Mouse (Mus musculus): ENCODE results near the gene Gemin4. TPM values are rescaled to one million over a fixed set of nuclear protein-coding genes. Genes with fewer than 3 reads are reported as not detected.

The Gemin4 gene
- polyA plus RNA-seq, 1 experiment from 2014 or later = 36.7 TPM

DNA sequence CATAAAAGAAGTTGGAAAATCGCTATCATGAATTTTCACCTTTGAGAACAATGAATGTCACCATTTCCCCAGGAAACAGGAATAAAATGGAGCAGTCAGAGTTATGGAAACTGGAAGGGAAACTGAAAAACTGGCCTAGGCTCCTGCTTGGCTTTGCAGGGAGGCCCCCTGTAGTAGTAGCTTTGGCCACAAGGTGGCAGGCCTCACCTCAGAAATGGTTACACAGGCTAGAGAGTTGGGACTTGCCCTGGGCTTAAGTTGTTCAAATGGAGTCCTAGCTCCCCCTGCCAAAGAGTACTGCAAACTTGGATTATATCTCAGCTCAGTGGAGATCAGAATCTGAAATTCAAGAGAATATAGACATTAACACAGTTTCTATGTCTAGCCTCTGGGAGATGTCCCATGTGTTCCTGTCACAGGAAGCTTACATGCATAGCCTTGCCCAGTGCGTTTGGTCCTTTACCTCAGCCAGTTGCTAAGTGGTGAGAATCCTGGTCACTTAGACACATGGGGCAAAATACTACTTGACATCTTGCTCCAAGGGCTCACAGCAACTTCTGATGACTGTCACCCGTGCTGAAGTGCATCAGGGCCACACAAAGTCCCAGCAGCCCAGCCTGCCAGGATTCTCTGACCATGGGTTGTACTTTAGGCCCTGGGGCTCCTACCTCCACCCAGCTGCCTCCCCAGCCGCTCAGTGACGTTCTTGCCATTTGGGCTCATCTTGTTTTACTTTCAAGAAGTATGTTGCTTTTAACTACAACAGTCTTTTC is 35.9 kb upstream of the Gemin4 start:
- peaks cover 14% of the 10 kb centered on the region; the same call in 1 of the 2 replicates for H3K4me1 ChIP-seq (ENCODE audit: insufficient read depth, low read length)
- no peaks in the 10 kb centered on the region for H3K27me3 ChIP-seq (ENCODE audit: insufficient read depth, low read length)
- H3K27ac ChIP-seq (ENCODE audit: low read length) = 0 out of 2 replicates have a peak overlapping the region, but pooled peaks have one; percentile 27
- no peak overlapping the region for H3K4me2 ChIP-seq (replicated peaks; ENCODE audit: low read depth, low read length)
- no peak overlapping the region for H3K4me3 ChIP-seq (ENCODE audit: low read length)
- H3K36me3 ChIP-seq (ENCODE audit: insufficient read depth, low read length) = peaks cover 33% of the 10 kb centered on the region
- H3K9me3 ChIP-seq (ENCODE audit: low read length) = no peaks in the 10 kb centered on the region
- peak; percentile 79 for ATAC-seq (ENCODE audit: low FRiP score, low TSS enrichment)
- no peak overlapping the region for H3K9ac ChIP-seq (replicated peaks; ENCODE audit: low read length)
- 52% methylated on average over 5 of the region's 5 CpGs for WGBS

DNA sequence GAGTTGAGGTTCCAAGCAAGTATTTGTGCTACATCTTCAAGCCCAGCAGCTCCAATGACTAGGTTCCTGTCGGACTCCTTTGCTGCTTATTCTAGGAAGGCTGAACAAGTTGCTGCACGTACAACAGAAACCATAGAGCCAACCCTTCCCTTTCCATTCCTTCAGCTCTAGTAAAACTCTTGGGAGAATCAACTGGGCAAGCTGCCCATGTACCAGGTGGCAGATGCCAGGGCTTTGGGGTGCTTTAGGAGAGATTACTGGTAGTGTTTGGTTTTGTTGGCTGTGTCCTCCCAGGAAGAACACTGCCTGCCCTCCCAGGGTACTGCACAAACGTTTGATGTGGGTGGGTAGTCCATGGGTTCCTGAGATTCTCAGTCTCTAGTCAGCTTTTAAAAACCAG is 34.6 kb upstream of the Gemin4 start:
- Histone ChIP-seq H3K27ac (ENCODE audit: low read length) (no peak overlapping the region), H3K4me2 (replicated peaks; ENCODE audit: low read depth, low read length) (no peak overlapping the region), H3K4me3 (ENCODE audit: low read length) (no peak overlapping the region), H3K36me3 (ENCODE audit: insufficient read depth, low read length) (peaks cover 32% of the 10 kb centered on the region), H3K4me1 (ENCODE audit: insufficient read depth, low read length) (peaks cover 14% of the 10 kb centered on the region; the same call in 1 of the 2 replicates), H3K9me3 (ENCODE audit: low read length) (no peaks in the 10 kb centered on the region), H3K27me3 (ENCODE audit: insufficient read depth, low read length) (no peaks in the 10 kb centered on the region), H3K9ac (replicated peaks; ENCODE audit: low read length) (no peak overlapping the region)
- ATAC-seq (ENCODE audit: low FRiP score, low TSS enrichment) = no peak
- 62% methylated on average over 3 of the region's 3 CpGs for WGBS

DNA sequence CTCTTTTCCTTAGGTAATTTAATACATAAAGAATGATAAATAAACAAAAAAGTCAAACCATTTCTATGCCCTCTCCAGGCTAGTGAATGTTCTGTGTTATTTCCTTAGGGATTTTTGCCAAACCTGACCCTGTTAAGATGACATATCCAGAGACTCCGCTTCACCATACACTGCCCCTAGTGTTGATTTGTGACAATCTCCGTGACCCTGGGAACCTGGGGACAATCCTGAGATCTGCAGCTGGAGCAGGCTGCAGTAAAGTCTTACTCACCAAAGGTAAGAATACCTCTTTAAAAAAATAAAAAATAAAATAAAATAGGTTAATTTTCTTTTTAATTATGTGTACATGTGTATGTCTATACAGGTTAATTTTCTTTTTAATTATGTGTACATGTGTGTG is 29.8 kb upstream of the Gemin4 start:
- no peak overlapping the region for H3K9ac ChIP-seq (replicated peaks; ENCODE audit: low read length)
- H3K27me3 ChIP-seq (ENCODE audit: insufficient read depth, low read length) = no peaks in the 10 kb centered on the region
- H3K4me3 ChIP-seq (ENCODE audit: low read length) = no peak overlapping the region
- H3K36me3 ChIP-seq (ENCODE audit: insufficient read depth, low read length) = peaks cover 36% of the 10 kb centered on the region
- ATAC-seq (ENCODE audit: low FRiP score, low TSS enrichment) = no peak
- H3K4me2 ChIP-seq (replicated peaks; ENCODE audit: low read depth, low read length) = no peak overlapping the region
- whole genome bisulfite sequencing = 45% methylated on average over 2 of the region's 2 CpGs
- H3K27ac ChIP-seq (ENCODE audit: low read length) = no peak overlapping the region
- no peaks in the 10 kb centered on the region for H3K9me3 ChIP-seq (ENCODE audit: low read length)
- H3K4me1 ChIP-seq (ENCODE audit: insufficient read depth, low read length) = peaks cover 18% of the 10 kb centered on the region

DNA sequence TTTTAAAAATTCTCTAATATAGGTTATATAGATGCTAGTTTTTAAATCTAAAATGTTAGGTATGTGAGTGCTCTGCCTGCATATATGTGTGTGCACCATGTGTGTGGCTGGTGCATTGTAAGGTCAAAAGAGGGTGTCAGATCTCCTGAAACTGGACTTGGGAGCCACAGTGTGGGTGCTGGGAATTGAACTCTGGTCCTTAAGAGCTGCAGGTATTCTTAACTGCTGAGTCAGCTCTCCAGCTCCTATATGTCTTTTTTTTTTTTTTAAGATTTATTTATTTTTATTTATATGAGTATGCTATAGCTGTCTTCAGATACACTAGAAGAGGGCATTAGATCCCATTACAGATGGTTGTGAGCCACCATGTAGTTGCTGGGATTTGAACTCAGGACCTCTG is 29.0 kb upstream of the Gemin4 start:
- no peak overlapping the region for H3K4me2 ChIP-seq (replicated peaks; ENCODE audit: low read depth, low read length)
- peaks cover 18% of the 10 kb centered on the region for H3K4me1 ChIP-seq (ENCODE audit: insufficient read depth, low read length)
- no peak overlapping the region for H3K4me3 ChIP-seq (ENCODE audit: low read length)
- H3K9ac ChIP-seq (replicated peaks; ENCODE audit: low read length) = no peak overlapping the region
- no peaks in the 10 kb centered on the region for H3K9me3 ChIP-seq (ENCODE audit: low read length)
- H3K36me3 ChIP-seq (ENCODE audit: insufficient read depth, low read length) = peaks cover 35% of the 10 kb centered on the region
- no peak overlapping the region for H3K27ac ChIP-seq (ENCODE audit: low read length)
- ATAC-seq (ENCODE audit: low FRiP score, low TSS enrichment) = no peak
- no peaks in the 10 kb centered on the region for H3K27me3 ChIP-seq (ENCODE audit: insufficient read depth, low read length)

DNA sequence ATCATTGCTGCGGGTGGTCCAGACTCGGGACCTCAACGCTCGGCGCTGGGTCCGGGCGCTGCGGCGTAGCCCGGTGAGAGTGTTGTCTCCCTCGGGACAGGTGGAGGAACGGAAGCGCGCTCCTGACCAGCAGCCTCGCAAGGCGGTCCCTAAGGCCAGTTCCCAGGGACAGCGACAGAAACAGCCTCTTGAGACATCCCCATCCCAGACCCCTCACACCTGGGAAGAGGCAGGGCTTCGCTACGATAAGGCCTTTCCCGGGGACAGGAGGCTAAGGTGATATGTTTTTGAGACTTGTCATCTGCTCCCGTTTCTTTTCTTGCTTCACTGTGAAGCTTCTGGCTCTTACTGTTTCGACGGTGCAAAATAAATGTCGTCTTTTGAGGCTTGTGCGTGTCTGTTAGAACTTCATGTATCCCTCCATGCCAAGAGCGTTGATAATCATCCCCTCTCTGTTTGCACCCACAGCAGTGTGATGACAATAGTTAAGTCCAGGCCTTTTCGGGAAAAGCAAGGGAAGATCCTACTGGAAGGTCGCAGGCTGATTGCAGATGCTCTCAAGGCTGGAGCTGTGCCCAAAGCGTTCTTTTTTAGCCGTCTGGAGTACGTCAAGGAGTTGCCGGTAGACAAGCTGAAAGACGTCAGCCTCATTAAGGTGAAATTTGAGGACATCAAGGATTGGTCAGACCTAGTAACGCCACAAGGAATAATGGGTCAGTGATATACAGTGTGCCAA is 26.5 kb upstream of the Gemin4 start:
- H3K27ac ChIP-seq (ENCODE audit: low read length) = no peak overlapping the region
- ATAC-seq (ENCODE audit: low FRiP score, low TSS enrichment) = peak; percentile 65
- 1% methylated on average over 34 of the region's 34 CpGs for WGBS

DNA sequence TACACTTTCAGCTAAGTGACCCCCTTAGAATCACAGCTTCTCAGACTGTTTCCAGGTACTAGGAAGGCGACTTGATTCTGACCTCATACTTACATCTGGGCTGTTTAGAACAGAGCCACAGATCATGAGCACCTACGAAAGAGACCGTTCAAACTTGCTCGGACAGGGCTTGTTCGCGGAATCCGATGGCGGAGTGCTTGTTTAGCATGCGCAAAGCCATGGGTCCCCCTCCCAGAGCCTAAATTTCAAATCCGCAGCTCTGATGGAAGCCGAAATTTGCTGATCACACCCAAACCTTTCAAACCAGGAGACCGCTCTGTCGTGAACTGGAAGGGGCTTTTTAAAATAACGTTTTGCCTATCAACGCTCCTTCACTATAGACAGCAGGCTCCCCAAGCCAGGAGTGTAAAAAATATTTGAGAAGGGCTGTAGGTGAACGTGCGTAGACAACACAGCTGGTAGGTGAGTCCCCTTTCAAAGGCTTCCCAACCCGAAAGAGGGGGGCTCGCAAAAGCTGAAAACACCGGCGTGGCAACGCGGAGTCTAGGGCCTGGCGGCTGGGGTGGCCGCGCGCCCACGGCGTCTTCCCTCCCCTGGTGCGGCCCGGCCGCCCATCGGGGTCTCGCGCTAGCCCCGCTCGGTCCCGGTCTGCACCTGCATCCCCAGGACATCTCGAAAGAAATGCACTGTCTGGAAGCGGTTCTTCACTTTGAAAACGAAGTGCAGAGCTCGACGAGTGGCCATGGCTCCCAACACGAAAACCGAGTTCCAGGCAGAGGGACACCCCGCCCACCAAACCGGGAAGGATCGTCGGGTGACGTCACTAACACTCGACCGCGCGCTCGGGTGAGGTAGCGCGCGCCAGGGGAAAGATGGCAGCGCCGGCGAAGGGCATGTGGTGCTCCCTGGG is 25.7 kb upstream of the Gemin4 start, which contains the start of the genes Mrm3 and Glod4:
Gene Mrm3 (plus strand): TSS at position 815 of the 910 bp plus-strand sequence.
Gene Glod4 (minus strand): TSS at position 825 of the 910 bp plus-strand sequence.
- H3K27me3 ChIP-seq (ENCODE audit: insufficient read depth, low read length) = no peaks in the 10 kb centered on the region
- ATAC-seq (ENCODE audit: low FRiP score, low TSS enrichment) = peak; percentile 88
- no peaks in the 10 kb centered on the region for H3K9me3 ChIP-seq (ENCODE audit: low read length)
- H3K4me3 ChIP-seq (ENCODE audit: low read length) = peak within 1 kb of the TSS; percentile 73
- H3K27ac ChIP-seq (ENCODE audit: low read length) = peak within 1 kb of the TSS; percentile 35; the same call in 1 of the 2 replicates
- WGBS = under 1% methylated on average over 61 of the region's 61 CpGs
- H3K36me3 ChIP-seq (ENCODE audit: insufficient read depth, low read length) = peaks cover 15% of the 10 kb centered on the region; the same call in 1 of the 2 replicates
- peaks cover 18% of the 10 kb centered on the region for H3K4me1 ChIP-seq (ENCODE audit: insufficient read depth, low read length)
- peak within 1 kb of the TSS; percentile 77 for H3K4me2 ChIP-seq (replicated peaks; ENCODE audit: low read depth, low read length)
- peak within 1 kb of the TSS; percentile 82 for H3K9ac ChIP-seq (replicated peaks; ENCODE audit: low read length)

More for the DNA sequence above, 26.5 kb upstream of the Gemin4 start:
- Histone ChIP-seq H3K27me3 (ENCODE audit: insufficient read depth, low read length) (no peaks in the 10 kb centered on the region), H3K36me3 (ENCODE audit: insufficient read depth, low read length) (peaks cover 19% of the 10 kb centered on the region; the same call in 1 of the 2 replicates), H3K4me3 (ENCODE audit: low read length) (peak overlapping the region; percentile 73), H3K9me3 (ENCODE audit: low read length) (no peaks in the 10 kb centered on the region), H3K4me2 (replicated peaks; ENCODE audit: low read depth, low read length) (peak overlapping the region; percentile 77), H3K4me1 (ENCODE audit: insufficient read depth, low read length) (peaks cover 18% of the 10 kb centered on the region), H3K9ac (replicated peaks; ENCODE audit: low read length) (peak overlapping the region; percentile 82)

DNA sequence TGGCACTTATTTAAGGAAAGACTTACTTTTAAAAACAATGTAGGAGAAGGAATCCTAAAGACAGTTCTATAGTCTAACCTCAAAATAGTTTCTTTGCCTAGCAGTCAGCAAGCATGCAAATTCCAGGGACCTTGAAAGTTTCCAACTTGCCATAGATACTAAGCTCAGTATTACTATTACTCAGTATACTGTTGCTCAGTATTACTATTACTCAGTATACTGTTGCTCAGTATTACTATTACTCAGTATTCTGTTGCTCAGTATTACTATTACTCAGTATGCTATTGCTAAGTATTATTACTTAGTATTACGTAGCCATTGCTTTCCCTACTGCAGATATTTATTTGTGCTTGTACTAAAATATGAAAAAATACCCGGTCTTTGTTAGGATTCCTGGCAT is 22.3 kb upstream of the Gemin4 start:
- 95% methylated on average over 2 of the region's 2 CpGs for WGBS
- Histone ChIP-seq H3K9me3 (ENCODE audit: low read length) (no peaks in the 10 kb centered on the region), H3K9ac (replicated peaks; ENCODE audit: low read length) (no peak overlapping the region), H3K27ac (ENCODE audit: low read length) (no peak overlapping the region), H3K4me3 (ENCODE audit: low read length) (no peak overlapping the region), H3K36me3 (ENCODE audit: insufficient read depth, low read length) (peaks cover 20% of the 10 kb centered on the region), H3K4me1 (ENCODE audit: insufficient read depth, low read length) (peaks cover 13% of the 10 kb centered on the region), H3K27me3 (ENCODE audit: insufficient read depth, low read length) (no peaks in the 10 kb centered on the region), H3K4me2 (replicated peaks; ENCODE audit: low read depth, low read length) (no peak overlapping the region)
- no peak for ATAC-seq (ENCODE audit: low FRiP score, low TSS enrichment)

DNA sequence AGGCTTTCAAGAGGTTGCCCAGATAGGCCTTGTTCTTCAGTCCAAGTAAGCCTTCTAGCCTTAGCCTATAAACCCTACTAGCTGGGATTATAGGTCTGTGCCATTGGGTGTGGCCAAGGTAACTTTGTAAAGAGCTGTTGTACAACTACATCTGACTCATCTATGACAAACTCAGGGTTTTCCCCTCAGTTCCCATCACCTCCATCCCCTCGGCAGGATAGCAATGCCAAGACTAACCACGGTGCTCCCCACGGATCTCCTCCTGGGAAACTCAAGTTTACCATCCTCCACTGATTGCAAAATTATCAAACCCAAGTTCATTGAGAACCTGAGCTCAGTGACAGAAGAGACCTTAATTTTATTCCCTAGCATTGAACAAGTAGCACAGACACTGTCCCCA is 18.7 kb upstream of the Gemin4 start:
- WGBS = 83% methylated on average over 3 of the region's 3 CpGs
- Histone ChIP-seq H3K27ac (ENCODE audit: low read length) (no peak overlapping the region), H3K36me3 (ENCODE audit: insufficient read depth, low read length) (peaks cover 49% of the 10 kb centered on the region), H3K4me1 (ENCODE audit: insufficient read depth, low read length) (no peaks in the 10 kb centered on the region), H3K9ac (replicated peaks; ENCODE audit: low read length) (no peak overlapping the region), H3K9me3 (ENCODE audit: low read length) (no peaks in the 10 kb centered on the region), H3K4me2 (replicated peaks; ENCODE audit: low read depth, low read length) (no peak overlapping the region), H3K4me3 (ENCODE audit: low read length) (no peak overlapping the region), H3K27me3 (ENCODE audit: insufficient read depth, low read length) (no peaks in the 10 kb centered on the region)
- ATAC-seq (ENCODE audit: low FRiP score, low TSS enrichment) = no peak

DNA sequence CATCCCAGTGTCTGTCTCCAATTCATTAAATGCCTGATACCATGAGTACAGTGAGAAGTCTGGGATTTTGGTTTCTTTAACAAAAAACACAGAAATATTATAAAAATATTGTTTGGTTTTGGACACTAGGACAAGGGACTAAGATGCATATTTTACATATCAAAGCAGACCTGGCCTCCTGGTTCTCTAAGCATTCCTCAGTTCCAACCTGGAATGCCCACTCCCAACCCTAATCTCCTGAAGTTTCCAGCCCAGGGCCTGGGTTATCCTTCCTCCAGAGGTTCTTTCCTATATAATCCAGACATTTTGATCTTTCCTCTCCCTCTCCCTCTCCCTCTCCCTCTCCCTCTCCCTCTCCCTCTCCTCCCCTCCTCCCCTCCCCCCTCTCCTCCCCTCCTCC is 7.6 kb upstream of the Gemin4 start:
- H3K9me3 ChIP-seq (ENCODE audit: low read length) = no peaks in the 10 kb centered on the region
- no peaks in the 10 kb centered on the region for H3K27me3 ChIP-seq (ENCODE audit: insufficient read depth, low read length)
- no peak for ATAC-seq (ENCODE audit: low FRiP score, low TSS enrichment)
- H3K36me3 ChIP-seq (ENCODE audit: insufficient read depth, low read length) = peaks cover 35% of the 10 kb centered on the region
- H3K4me2 ChIP-seq (replicated peaks; ENCODE audit: low read depth, low read length) = no peak overlapping the region
- no peak overlapping the region for H3K4me3 ChIP-seq (ENCODE audit: low read length)
- no peaks in the 10 kb centered on the region for H3K4me1 ChIP-seq (ENCODE audit: insufficient read depth, low read length)
- H3K27ac ChIP-seq (ENCODE audit: low read length) = no peak overlapping the region
- H3K9ac ChIP-seq (replicated peaks; ENCODE audit: low read length) = no peak overlapping the region

Data from kidney, embryonic 16.5 days (tissue).